Mouse (Mus musculus): ENCODE results near the gene Hectd1. TPM values are rescaled to one million over a fixed set of nuclear protein-coding genes. Genes with fewer than 3 reads are reported as not detected.
A peak's percentile ranks its signal among the peaks of the same experiment; 100 is the strongest.

The Hectd1 gene
- total and polyA plus RNA-seq, 3 experiments: 17.3 to 85.1 (median 74.9) TPM

DNA sequence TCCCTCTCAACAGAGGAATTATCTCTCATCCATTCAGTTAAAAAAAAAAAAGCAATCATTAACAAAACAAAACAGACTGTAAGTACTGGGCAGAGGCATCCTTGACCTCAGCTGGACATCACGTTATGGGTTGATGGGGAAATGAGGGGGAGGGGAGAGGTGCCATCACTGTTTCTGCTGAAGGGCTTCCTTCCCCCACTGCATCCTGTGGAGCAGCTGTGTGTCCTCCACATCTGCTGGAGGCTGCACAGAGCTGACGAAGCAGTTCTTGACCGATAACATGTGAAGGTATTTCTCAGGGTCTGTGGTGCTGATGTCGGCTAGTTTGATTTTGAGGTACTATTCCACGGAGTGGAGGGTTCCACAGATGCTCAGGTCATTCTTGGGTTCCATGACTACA, 119.2 kb downstream of the Hectd1 start:
- Histone ChIP-seq H3K79me2 (replicated peaks; ENCODE audit: control insufficient read depth, insufficient read depth, low read length) (peaks cover 1% of the 10 kb centered on the region; the same call in 1 of the 2 replicates), H3K27me3 (ENCODE audit: control insufficient read depth, insufficient read depth, low read length) (no peaks in the 10 kb centered on the region), H3K4me3 (no peak overlapping the region), H3K36me3 (ENCODE audit: control insufficient read depth, insufficient read depth, low read length) (no peaks in the 10 kb centered on the region), H3K9ac (ENCODE audit: low read depth, low read length) (no peak overlapping the region), H3K4me1 (ENCODE audit: control insufficient read depth, insufficient read depth, low read length) (peaks cover 14% of the 10 kb centered on the region), H3K27ac (no peak overlapping the region)
- 40% methylated on average over 5 of the region's 5 CpGs for WGBS
- TF ChIP-seq POLR2A (IDR thresholded peaks at IDR 0.05; ENCODE audit: insufficient read depth, low read depth, low read length) (no peak), EP300 (IDR thresholded peaks at IDR 0.05; ENCODE audit: insufficient read depth, low read depth, low read length) (no peak), CTCF (IDR thresholded peaks at IDR 0.05) (no peak)
- DNase-seq: no peak
- intact Hi-C loops (cut with DNase I): loop anchor here (1.0 kb wide), 1 partner anchor 18 kb away; no protein-coding TSS in a partner anchor

DNA sequence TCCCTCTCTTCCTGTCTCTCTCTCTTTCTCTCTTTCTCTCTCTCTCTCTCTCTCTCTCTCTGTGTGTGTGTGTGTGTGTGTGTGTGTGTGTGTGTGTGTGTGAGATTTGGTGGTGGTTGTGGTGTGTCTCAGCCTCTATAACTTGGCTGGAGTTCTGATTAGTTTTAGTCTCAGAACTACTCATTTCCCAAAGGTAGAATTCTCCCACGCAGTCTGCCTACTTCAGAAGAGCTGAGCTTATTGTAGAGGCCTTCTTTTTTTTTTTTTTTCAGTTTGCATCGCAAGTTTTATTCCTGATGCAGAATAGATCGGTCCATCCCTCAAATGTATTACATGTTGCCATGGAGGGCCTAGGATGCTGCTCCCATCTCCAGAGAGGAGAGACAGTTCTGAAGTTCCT, 119.6 kb downstream of the Hectd1 start:
- Histone ChIP-seq H3K79me2 (replicated peaks; ENCODE audit: control insufficient read depth, insufficient read depth, low read length) (peaks cover 1% of the 10 kb centered on the region; the same call in 1 of the 2 replicates), H3K4me1 (ENCODE audit: control insufficient read depth, insufficient read depth, low read length) (peaks cover 14% of the 10 kb centered on the region), H3K36me3 (ENCODE audit: control insufficient read depth, insufficient read depth, low read length) (no peaks in the 10 kb centered on the region), H3K4me3 (no peak overlapping the region), H3K27me3 (ENCODE audit: control insufficient read depth, insufficient read depth, low read length) (no peaks in the 10 kb centered on the region), H3K9ac (ENCODE audit: low read depth, low read length) (no peak overlapping the region), H3K27ac (no peak overlapping the region)
- intact Hi-C loops (cut with DNase I): loop anchor here (1.0 kb wide), 1 partner anchor 17 kb away; no protein-coding TSS in a partner anchor
- DNase-seq: no peak
- no peak for TF ChIP-seq POLR2A (IDR thresholded peaks at IDR 0.05; ENCODE audit: insufficient read depth, low read depth, low read length)
- WGBS: 40% methylated on average over 3 of the region's 3 CpGs

- Histone ChIP-seq H3K9ac (ENCODE audit: low read depth, low read length) (peak overlapping the region; percentile 45; the same call in 1 of the 2 replicates), H3K27ac (peak overlapping the region; percentile 81), H3K4me3 (peak overlapping the region; percentile 6; the same call in 1 of the 2 replicates), H3K27me3 (ENCODE audit: control insufficient read depth, insufficient read depth, low read length) (no peaks in the 10 kb centered on the region), H3K36me3 (ENCODE audit: control insufficient read depth, insufficient read depth, low read length) (no peaks in the 10 kb centered on the region), H3K79me2 (replicated peaks; ENCODE audit: control insufficient read depth, insufficient read depth, low read length) (peaks cover 1% of the 10 kb centered on the region; the same call in 1 of the 2 replicates), H3K4me1 (ENCODE audit: control insufficient read depth, insufficient read depth, low read length) (peaks cover 16% of the 10 kb centered on the region)
- DNase-seq: peak; percentile 57 to 66
- TF ChIP-seq POLR2A (IDR thresholded peaks at IDR 0.05; ENCODE audit: insufficient read depth, low read depth, low read length) (no peak), EP300 (IDR thresholded peaks at IDR 0.05; ENCODE audit: insufficient read depth, low read depth, low read length) (no peak), CTCF (IDR thresholded peaks at IDR 0.05) (no peak)
- 38% methylated on average over 14 of the region's 14 CpGs for WGBS
- intact Hi-C loops (cut with DNase I): no loop called here
These were observed 120.2 kb downstream of the Hectd1 start for GRCm38 (mm10) chr12:51708941-51709686.

GRCm38 (mm10) chr12:51706673-51707235, 122.6 kb downstream of the Hectd1 start:
- 67% methylated on average over 5 of the region's 5 CpGs for WGBS
- intact Hi-C loops (cut with DNase I): no loop called here
- Histone ChIP-seq H3K36me3 (ENCODE audit: control insufficient read depth, insufficient read depth, low read length) (no peaks in the 10 kb centered on the region), H3K9ac (ENCODE audit: low read depth, low read length) (no peak overlapping the region), H3K79me2 (replicated peaks; ENCODE audit: control insufficient read depth, insufficient read depth, low read length) (0 out of 2 replicates have a peak, but pooled peaks cover 1% of the 10 kb centered on the region), H3K4me3 (no peak overlapping the region), H3K4me1 (ENCODE audit: control insufficient read depth, insufficient read depth, low read length) (peaks cover 14% of the 10 kb centered on the region), H3K27me3 (ENCODE audit: control insufficient read depth, insufficient read depth, low read length) (no peaks in the 10 kb centered on the region), H3K27ac (no peak overlapping the region)
- TF ChIP-seq EP300 (IDR thresholded peaks at IDR 0.05; ENCODE audit: insufficient read depth, low read depth, low read length): no peak
- TF ChIP-seq CTCF (IDR thresholded peaks at IDR 0.05): no peak
- TF ChIP-seq POLR2A (IDR thresholded peaks at IDR 0.05; ENCODE audit: insufficient read depth, low read depth, low read length): no peak
- DNase-seq: no peak

GRCm38 (mm10) chr12:51705778-51706177, 123.6 kb downstream of the Hectd1 start:
- Histone ChIP-seq H3K4me1 (ENCODE audit: control insufficient read depth, insufficient read depth, low read length) (peaks cover 14% of the 10 kb centered on the region), H3K27me3 (ENCODE audit: control insufficient read depth, insufficient read depth, low read length) (no peaks in the 10 kb centered on the region), H3K27ac (peak overlapping the region; percentile 3; the same call in 1 of the 2 replicates), H3K36me3 (ENCODE audit: control insufficient read depth, insufficient read depth, low read length) (no peaks in the 10 kb centered on the region), H3K79me2 (replicated peaks; ENCODE audit: control insufficient read depth, insufficient read depth, low read length) (peaks cover 1% of the 10 kb centered on the region; the same call in 1 of the 2 replicates), H3K9ac (ENCODE audit: low read depth, low read length) (no peak overlapping the region), H3K4me3 (no peak overlapping the region)
- DNase-seq: no peak
- intact Hi-C loops (cut with DNase I): no loop called here
- 43% methylated on average over 12 of the region's 12 CpGs for WGBS
- TF ChIP-seq EP300 (IDR thresholded peaks at IDR 0.05; ENCODE audit: insufficient read depth, low read depth, low read length): no peak
- no peak for TF ChIP-seq CTCF (IDR thresholded peaks at IDR 0.05)
- TF ChIP-seq POLR2A (IDR thresholded peaks at IDR 0.05; ENCODE audit: insufficient read depth, low read depth, low read length): no peak

- no peak for DNase-seq
- Histone ChIP-seq H3K9ac (ENCODE audit: low read depth, low read length) (no peak overlapping the region), H3K36me3 (ENCODE audit: control insufficient read depth, insufficient read depth, low read length) (no peaks in the 10 kb centered on the region), H3K27me3 (ENCODE audit: control insufficient read depth, insufficient read depth, low read length) (no peaks in the 10 kb centered on the region), H3K79me2 (replicated peaks; ENCODE audit: control insufficient read depth, insufficient read depth, low read length) (peaks cover 1% of the 10 kb centered on the region; the same call in 1 of the 2 replicates), H3K4me3 (no peak overlapping the region), H3K4me1 (ENCODE audit: control insufficient read depth, insufficient read depth, low read length) (peaks cover 15% of the 10 kb centered on the region), H3K27ac (peak overlapping the region; percentile 47)
- 77% methylated on average over 7 of the region's 7 CpGs for WGBS
- no peak for TF ChIP-seq POLR2A (IDR thresholded peaks at IDR 0.05; ENCODE audit: insufficient read depth, low read depth, low read length)
- no peak for TF ChIP-seq CTCF (IDR thresholded peaks at IDR 0.05)
- no peak for TF ChIP-seq EP300 (IDR thresholded peaks at IDR 0.05; ENCODE audit: insufficient read depth, low read depth, low read length)
- intact Hi-C loops (cut with DNase I): no loop called here
These were observed 124.8 kb downstream of the Hectd1 start for GRCm38 (mm10) chr12:51704572-51704971.

All from heart, adult 2 months (tissue).